In the genomic region with DNA sequence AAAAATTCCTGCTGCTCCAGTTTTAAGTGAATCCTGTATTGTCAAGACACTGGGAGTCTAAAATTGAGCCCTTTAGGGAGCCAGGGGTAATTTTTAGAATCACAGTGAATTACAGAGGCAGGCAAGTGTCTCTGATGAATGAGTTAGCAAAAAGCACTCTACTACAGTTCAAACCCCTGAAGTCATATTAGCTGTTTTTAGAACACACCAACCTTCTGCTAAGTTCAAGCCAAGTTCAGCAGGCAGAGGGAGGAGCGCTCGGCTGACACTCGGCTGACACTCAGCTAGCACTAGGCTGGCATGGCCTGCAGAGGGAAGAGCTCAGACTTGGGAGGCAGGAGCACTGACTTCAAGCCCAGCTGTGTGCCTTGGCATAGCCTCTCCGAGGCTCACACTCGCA, we compare ENCODE assay signal across 10 mouse cellular contexts.
DNase-seq lines count a peak whose midpoint lies in the region; ATAC-seq and TF ChIP-seq lines count a peak whose summit lies in the region.
"Had no signal": no experiment of that assay in that cellular context is flagged by ENCODE, and none has a peak within 500 bp of the region (broad histone marks: within the 10 kb centered on the region; RNA-seq: fewer than 3 reads in every experiment).

No protein-coding gene starts in this region.

- H3K9ac ChIP-seq in lung, embryonic 14.5 days: no peak overlapping the region
- 0 out of 2 replicates have a peak overlapping the region, but pooled peaks have one; percentile 3 for H3K9ac ChIP-seq in heart, embryonic 16.5 days (ENCODE audit: low read length)
- no peak overlapping the region for H3K9ac ChIP-seq in stomach, embryonic 15.5 days
- H3K9ac ChIP-seq: midbrain, embryonic 13.5 days had no signal

- DNase-seq in lung, embryonic 14.5 days: peak; percentile 67
- no peak for DNase-seq in lung, postnatal 14 days
- peak; percentile 78 for DNase-seq in gastrocnemius, adult 2 months
- no peak for DNase-seq in layer of hippocampus, adult 11-12 months (ENCODE audit: low spot score)
- DNase-seq in layer of hippocampus, adult 18-20 months (ENCODE audit: low spot score in 2 of 2): no peak
- DNase-seq: cerebellum, adult 9-11 months had no signal

- H3K9me3 ChIP-seq in lung, embryonic 14.5 days (ENCODE audit: low read depth, low read length): no peaks in the 10 kb centered on the region
- H3K9me3 ChIP-seq in heart, embryonic 16.5 days (replicated peaks; ENCODE audit: control insufficient read depth, low read length): no peaks in the 10 kb centered on the region
- H3K9me3 ChIP-seq in stomach, embryonic 15.5 days: no peaks in the 10 kb centered on the region
- H3K9me3 ChIP-seq: midbrain, embryonic 13.5 days had no signal

- intact Hi-C loops in gastrocnemius, adult 2 months (cut with DNase I): loop anchor here (5.0 kb wide), 1 partner anchor 65 kb away; a partner anchor contains a TSS

- H3K4me2 ChIP-seq in lung, embryonic 14.5 days: no peak overlapping the region
- H3K4me2 ChIP-seq in heart, embryonic 16.5 days (ENCODE audit: low read depth, low read length): no peak overlapping the region
- H3K4me2 ChIP-seq in stomach, embryonic 15.5 days: no peak overlapping the region; the same call in 1 of the 2 replicates
- H3K4me2 ChIP-seq: midbrain, embryonic 13.5 days had no signal

- peak; percentile 27; the same call in 1 of the 2 replicates for TF ChIP-seq CTCF in lung, embryonic 14.5 days (IDR thresholded peaks at IDR 0.05; ENCODE audit: low read depth)
- peak; percentile 25; the same call in 1 of the 2 replicates for TF ChIP-seq CTCF in gastrocnemius, adult 2 months (IDR thresholded peaks at IDR 0.05)

- peak; percentile 64; the same call in 1 of the 2 replicates for ATAC-seq in lung, embryonic 14.5 days (ENCODE audit: insufficient read depth)
- ATAC-seq in heart, embryonic 16.5 days (replicated peaks; ENCODE audit: extremely low read depth, insufficient read depth, low FRiP score): peak; percentile 87
- ATAC-seq in stomach, embryonic 15.5 days (ENCODE audit: insufficient read depth, low FRiP score, low read depth): 0 out of 2 replicates have a peak, but pooled peaks have one; percentile 56
- ATAC-seq: midbrain, embryonic 13.5 days had no signal

- no peaks in the 10 kb centered on the region for H3K36me3 ChIP-seq in lung, embryonic 14.5 days (ENCODE audit: insufficient read depth)
- no peaks in the 10 kb centered on the region for H3K36me3 ChIP-seq in heart, embryonic 16.5 days (ENCODE audit: control insufficient read depth, insufficient read depth)
- no peaks in the 10 kb centered on the region for H3K36me3 ChIP-seq in stomach, embryonic 15.5 days
- H3K36me3 ChIP-seq: midbrain, embryonic 13.5 days had no signal

- H3K27ac ChIP-seq in lung, embryonic 14.5 days (ENCODE audit: low read depth): peak overlapping the region; percentile 54; the same call in 1 of the 2 replicates
- H3K27ac ChIP-seq in gastrocnemius, adult 2 months: peak overlapping the region; percentile 85
- H3K27ac ChIP-seq in heart, embryonic 16.5 days (ENCODE audit: low read length): peak overlapping the region; percentile 77
- H3K27ac ChIP-seq in stomach, embryonic 15.5 days: no peak overlapping the region
- H3K27ac ChIP-seq: midbrain, embryonic 13.5 days had no signal

- peaks cover 16% of the 10 kb centered on the region for H3K4me1 ChIP-seq in lung, embryonic 14.5 days (ENCODE audit: insufficient read depth)
- H3K4me1 ChIP-seq in heart, embryonic 16.5 days (ENCODE audit: control insufficient read depth, insufficient read depth, low read length): peaks cover 13% of the 10 kb centered on the region
- H3K4me1 ChIP-seq in stomach, embryonic 15.5 days: peaks cover 4% of the 10 kb centered on the region

- WGBS in lung, embryonic 14.5 days: 22% methylated on average over 5 of the region's 5 CpGs
- WGBS in heart, embryonic 16.5 days: 37% methylated on average over 5 of the region's 5 CpGs
- WGBS in stomach, embryonic 15.5 days: 41% methylated on average over 5 of the region's 5 CpGs

- no peak overlapping the region for H3K4me3 ChIP-seq in lung, embryonic 14.5 days (ENCODE audit: low read depth, low read length)
- no peak overlapping the region for H3K4me3 ChIP-seq in gastrocnemius, adult 2 months
- no peak overlapping the region for H3K4me3 ChIP-seq in heart, embryonic 16.5 days (ENCODE audit: low read length)
- H3K4me3 ChIP-seq in stomach, embryonic 15.5 days (replicated peaks): no peak overlapping the region
- H3K4me3 ChIP-seq: midbrain, embryonic 13.5 days had no signal

- H3K27me3 ChIP-seq in lung, embryonic 14.5 days (ENCODE audit: insufficient read depth, low read length): no peaks in the 10 kb centered on the region
- no peaks in the 10 kb centered on the region for H3K27me3 ChIP-seq in heart, embryonic 16.5 days (ENCODE audit: control insufficient read depth, insufficient read depth, low read length)
- H3K27me3 ChIP-seq in stomach, embryonic 15.5 days (replicated peaks): no peaks in the 10 kb centered on the region
- H3K27me3 ChIP-seq: midbrain, embryonic 13.5 days; Patski had no signal

Comparison
In these comparisons a context has a peak if more than half of its experiments do, and no peak if none do; other contexts are left out.
1. DNase-seq: peak in lung, embryonic 14.5 days (single experiment) and gastrocnemius, adult 2 months (single experiment); none in lung, postnatal 14 days (single experiment), layer of hippocampus, adult 11-12 months (single experiment) and layer of hippocampus, adult 18-20 months (0 of 2).
2. Peak in every context shown above with its lines, with median percentiles within 50 percentile points of each other: ATAC-seq.